Mouse (Mus musculus) CH12.LX (cell line): Measurements from ENCODE around the gene Aff1. TPM values are rescaled to one million over a fixed set of nuclear protein-coding genes. Genes with fewer than 3 reads are reported as not detected.

Source experiments
- DNase-seq: peaks from one replicate; pipeline ENCODE4 v3.0.0-alpha.2; 2013; ENCODE audit errors: extremely low read depth
- H3K27ac ChIP-seq: 2 replicates; pipeline ENCODE4 v1.5.1; 2012; ENCODE audit warnings: low read depth, mild to moderate bottlenecking, control low read depth, moderate library complexity; ENCODE audit not compliant: insufficient read depth
- H3K27me3 ChIP-seq: replicated peaks from 2 replicates; pipeline ENCODE3; 2012; ENCODE audit warnings: inconsistent platforms
- H3K36me3 ChIP-seq, 2 experiments: replicated peaks in 1 of 2; 2 replicates each; pipeline versions ENCODE3 to v1.6.1; 2012; ENCODE audit warnings: inconsistent platforms in 1 of 2, low read length in 1 of 2, mild to moderate bottlenecking in 1 of 2, mixed read lengths in 1 of 2, moderate library complexity in 1 of 2; ENCODE audit not compliant: control insufficient read depth in 1 of 2, insufficient read depth in 1 of 2
- H3K4me1 ChIP-seq, 2 experiments: 2 replicates each; pipeline ENCODE4 v1.6.1; 2012; ENCODE audit warnings: inconsistent platforms in 1 of 2, moderate library complexity in 1 of 2; ENCODE audit not compliant: insufficient read depth in 2 of 2, control insufficient read depth in 1 of 2
- H3K4me2 ChIP-seq: 2 replicates; pipeline ENCODE4 v1.6.1; 2012; ENCODE audit warnings: low read depth, mild to moderate bottlenecking, control low read depth; ENCODE audit not compliant: poor library complexity, insufficient read depth, severe bottlenecking
- H3K4me3 ChIP-seq, 3 experiments: fragments of 150-350 bp in 1 of 3; sonication (generic) in 1 of 3; replicated peaks in 1 of 3; 2 replicates each; pipeline versions ENCODE3 to v1.5.1; 2011 to 2012; ENCODE audit warnings: low read depth in 2 of 3, low read length in 2 of 3, mild to moderate bottlenecking in 2 of 3, moderate library complexity in 2 of 3, control low read depth in 1 of 3, improper control_type of control experiment in 1 of 3, inconsistent platforms in 1 of 3, mixed read lengths in 1 of 3; ENCODE audit not compliant: poor library complexity in 1 of 3
- H3K79me2 ChIP-seq: replicated peaks from 2 replicates; pipeline ENCODE4 v1.6.1; 2012; ENCODE audit warnings: mild to moderate bottlenecking, moderate library complexity; ENCODE audit not compliant: control insufficient read depth, poor library complexity, insufficient read depth, severe bottlenecking; ENCODE audit errors: extremely low read depth
- H3K9ac ChIP-seq: 2 replicates; pipeline ENCODE4 v1.6.1; 2012; ENCODE audit warnings: low read depth, mild to moderate bottlenecking, control low read depth, moderate library complexity; ENCODE audit not compliant: insufficient read depth
- H3K9me3 ChIP-seq: replicated peaks from 2 replicates; pipeline ENCODE3; 2012; ENCODE audit warnings: low read length, inconsistent platforms, mixed read lengths
- BHLHE40 ChIP-seq: IDR thresholded peaks from 2 replicates; pipeline ENCODE4 v1.6.1; 2011; ENCODE audit warnings: mild to moderate bottlenecking, low read depth, low read length, improper control_type of control experiment
- CHD1 ChIP-seq: IDR thresholded peaks from 2 replicates; pipeline ENCODE4 v1.6.1; 2012; ENCODE audit warnings: low read depth, low read length, improper control_type of control experiment, inconsistent platforms
- EP300 ChIP-seq: IDR thresholded peaks from 2 replicates; pipeline ENCODE4 v1.6.1; 2011; ENCODE audit warnings: low read length, improper control_type of control experiment
- GABPA ChIP-seq: IDR thresholded peaks from 2 replicates; pipeline ENCODE4 v1.6.1; 2012; ENCODE audit warnings: low read depth, low read length, improper control_type of control experiment, inconsistent platforms; ENCODE audit not compliant: insufficient replicate concordance
- JUND ChIP-seq: conservative IDR thresholded peaks from 2 replicates; pipeline ENCODE4 v1.6.1; 2011; ENCODE audit warnings: low read depth, low read length, improper control_type of control experiment
- KAT2A ChIP-seq: IDR thresholded peaks from 2 replicates; pipeline ENCODE4 v1.6.1; 2012; ENCODE audit warnings: low read length, improper control_type of control experiment, inconsistent platforms; ENCODE audit not compliant: insufficient replicate concordance
- MAX ChIP-seq: IDR thresholded peaks from 2 replicates; pipeline ENCODE4 v1.6.1; 2011; ENCODE audit warnings: low read length, improper control_type of control experiment
- MAZ ChIP-seq: IDR thresholded peaks from 2 replicates; pipeline ENCODE4 v1.6.1; 2012; ENCODE audit warnings: low read depth, mild to moderate bottlenecking, inconsistent platforms, low read length, improper control_type of control experiment, moderate library complexity
- MXI1 ChIP-seq: IDR thresholded peaks from 2 replicates; pipeline ENCODE4 v1.6.1; 2011; ENCODE audit warnings: mild to moderate bottlenecking, low read depth, low read length, improper control_type of control experiment
- RAD21 ChIP-seq: IDR thresholded peaks from 2 replicates; pipeline ENCODE4 v1.6.1; 2011; ENCODE audit warnings: low read depth, mild to moderate bottlenecking, low read length, improper control_type of control experiment, moderate library complexity
- SIN3A ChIP-seq: IDR thresholded peaks from 2 replicates; pipeline ENCODE4 v1.6.1; 2012; ENCODE audit warnings: low read length, improper control_type of control experiment, inconsistent platforms
- SMC3 ChIP-seq: IDR thresholded peaks from 2 replicates; pipeline ENCODE4 v1.6.1; 2011; ENCODE audit warnings: low read depth, low read length, improper control_type of control experiment
- TBP ChIP-seq: conservative IDR thresholded peaks from 2 replicates; pipeline ENCODE4 v1.6.1; 2011; ENCODE audit warnings: low read depth, low read length, improper control_type of control experiment
- TCF12 ChIP-seq: IDR thresholded peaks from 2 replicates; pipeline ENCODE4 v1.6.1; 2014; ENCODE audit warnings: low read depth, mild to moderate bottlenecking, inconsistent platforms, low read length, improper control_type of control experiment
- ZC3H11A ChIP-seq: IDR thresholded peaks from 2 replicates; pipeline ENCODE4 v1.6.1; 2012; ENCODE audit warnings: low read depth, mild to moderate bottlenecking, inconsistent platforms, low read length, improper control_type of control experiment
- dilution Hi-C: fragments of 300-500 bp; cut with MboI; formaldehyde crosslinking; loops from 2 replicates; pipeline ENCODE4 v1.14.3; 2020; ENCODE audit warnings: low sequenced_read_pairs; ENCODE audit not compliant: extremely low pct_unique_long_range_greater_than_20kb, extremely low pct_ligation_motif_present
- in situ Hi-C: fragments of 300-500 bp; cut with MboI; formaldehyde crosslinking; loops from 3 replicates; pipeline ENCODE4 v1.14.3; 2019; ENCODE audit warnings: low sequenced_read_pairs, low pct_ligation_motif_present, low pct_unique_long_range_greater_than_20kb, mixed read lengths
- polyA plus RNA-seq: library from polyadenylated mRNA; unstranded; fragments of >175 nt; gene quantifications from 2 replicates; pipeline ENCODE4 v1.2.1, GENCODE M21; 2012; ENCODE audit warnings: low read depth; ENCODE audit not compliant: insufficient read length
- total RNA-seq, 2 experiments: library from RNA; depleted of rRNA; stranded (reverse); fragments of 300-350 nt in 1 of 2; fragments of >200 nt in 1 of 2; gene quantifications; 2 replicates each; pipeline ENCODE4 v1.2.3; 2012 to 2014

Gene Aff1
- total and polyA plus RNA-seq, 3 experiments, result 13.2 to 38.9 (median 21.8) TPM

DNA sequence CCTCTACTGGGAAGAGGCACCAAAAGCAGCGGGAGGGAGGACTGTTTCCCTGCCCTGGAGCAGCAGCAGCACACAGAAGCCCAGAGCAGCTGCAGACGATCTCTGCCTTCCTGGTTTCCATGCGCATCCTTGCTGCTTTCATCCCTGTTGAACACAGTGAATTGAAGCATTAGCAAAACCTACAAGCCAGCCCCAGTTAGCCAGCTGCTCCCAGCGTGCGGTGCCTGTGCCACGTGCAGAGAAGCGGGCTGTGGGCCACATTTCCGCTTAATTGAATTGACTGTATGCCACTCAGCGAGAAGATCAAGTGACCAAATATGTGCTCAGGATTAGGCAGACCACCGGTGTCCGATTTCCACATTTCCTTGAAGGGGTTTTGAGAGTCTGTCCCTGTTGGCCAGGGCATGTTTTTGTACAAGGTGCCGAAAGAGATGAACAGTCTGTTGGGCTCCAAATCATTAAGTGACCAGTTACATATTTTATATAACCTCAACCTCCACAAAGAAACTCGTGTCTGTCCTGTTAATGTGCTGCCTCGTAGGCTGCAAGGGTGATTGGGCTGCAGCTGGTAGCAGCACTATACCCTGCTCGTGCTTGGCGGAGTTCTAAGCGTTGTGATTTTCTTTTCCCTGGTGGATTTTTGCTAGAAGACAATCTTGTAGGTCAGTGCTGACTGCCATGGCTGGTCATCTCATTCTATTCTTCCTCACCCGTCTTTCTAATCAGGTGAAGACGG is 153.4 kb downstream of the Aff1 start:
- Histone ChIP-seq H3K9me3 (no peaks in the 10 kb centered on the region), H3K4me3 (no peak overlapping the region), H3K4me1 (peaks cover 0 to 16% of the 10 kb centered on the region in 2 experiments; a peak in 2 of 4 replicates), H3K4me2 (no peak overlapping the region), H3K79me2 (no peaks in the 10 kb centered on the region; the same call in 1 of the 2 replicates), H3K9ac (no peak overlapping the region), H3K36me3 (peaks cover 91 to 96% of the 10 kb centered on the region in 2 experiments), H3K27ac (no peak overlapping the region), H3K27me3 (no peaks in the 10 kb centered on the region)
- in situ Hi-C loops (no loop called here), dilution Hi-C loops (no loop called here)
- TF ChIP-seq RAD21 (no peak), KAT2A (no peak), CHD1 (no peak), TBP (no peak), MAZ (no peak), MAX (no peak), GABPA (no peak), BHLHE40 (no peak), JUND (no peak)
- no peak for DNase-seq

DNA sequence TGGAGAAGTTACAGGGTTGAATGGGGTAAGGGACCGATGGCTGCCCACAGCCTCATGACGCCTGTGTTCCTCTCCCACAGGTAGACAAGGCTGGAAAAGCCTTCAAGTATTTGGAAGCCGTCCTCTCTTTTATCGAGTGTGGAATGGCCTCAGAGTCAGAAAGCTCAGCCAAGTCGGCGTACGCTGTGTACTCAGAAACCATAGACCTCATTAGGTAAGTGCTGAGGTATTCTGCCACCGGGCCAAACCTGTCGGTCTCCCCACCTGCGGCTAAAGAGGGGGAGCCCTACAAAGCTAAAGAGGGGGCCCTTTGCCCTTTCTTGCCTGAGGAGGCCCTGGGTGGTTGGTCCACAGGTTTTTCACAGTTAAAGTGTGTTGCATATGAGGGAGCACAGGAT is 154.0 kb downstream of the Aff1 start:
- dilution Hi-C loops, result no loop called here
- H3K4me1 ChIP-seq, result peaks cover under 1 to 18% of the 10 kb centered on the region in 2 experiments; a peak in 3 of 4 replicates
- TF ChIP-seq MXI1 (no peak), TBP (no peak), SMC3 (no peak), EP300 (no peak), TCF12 (no peak), ZC3H11A (no peak), SIN3A (no peak)
- H3K9me3 ChIP-seq, result no peaks in the 10 kb centered on the region
- no peaks in the 10 kb centered on the region; the same call in 1 of the 2 replicates for H3K79me2 ChIP-seq
- no peak overlapping the region for H3K27ac ChIP-seq
- H3K4me2 ChIP-seq, result no peak overlapping the region
- H3K4me3 ChIP-seq, result no peak overlapping the region
- H3K36me3 ChIP-seq, result peaks cover 89 to 95% of the 10 kb centered on the region in 2 experiments
- H3K9ac ChIP-seq, result no peak overlapping the region
- no peak for DNase-seq
- in situ Hi-C loops, result no loop called here
- H3K27me3 ChIP-seq, result no peaks in the 10 kb centered on the region
